Mouse (Mus musculus): Measurements from ENCODE around the gene Phlpp2.

The Phlpp2 gene

GRCm38 (mm10) chr8:109963421-109963820 lies 95.1 kb downstream of the Phlpp2 start:
- no peak for DNase-seq

DNA sequence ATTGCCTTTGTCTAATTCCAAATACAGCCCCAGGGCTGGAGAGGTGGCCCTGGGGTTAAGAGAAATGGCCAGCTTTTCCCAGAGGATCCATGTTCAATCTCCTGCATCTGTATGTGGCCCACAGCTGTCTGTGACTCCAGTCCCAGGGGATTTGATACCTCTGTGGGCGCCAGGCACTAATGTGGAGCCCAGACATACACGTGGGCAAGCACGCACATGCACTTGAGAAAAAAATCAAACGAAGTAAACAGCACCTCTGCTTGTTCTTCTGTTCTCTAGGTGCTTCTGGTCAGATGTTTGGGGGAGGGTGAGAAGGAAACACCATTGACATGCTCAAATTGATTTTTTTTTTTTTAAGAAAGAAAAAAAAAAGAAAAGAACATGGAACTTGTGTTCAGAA lies 95.8 kb downstream of the Phlpp2 start:
- DNase-seq, result no peak

GRCm38 (mm10) chr8:109968837-109969236 lies 100.5 kb downstream of the Phlpp2 start:
- DNase-seq, result no peak

- DNase-seq, result no peak
These were observed 102.0 kb downstream of the Phlpp2 start for GRCm38 (mm10) chr8:109970323-109970722.

GRCm38 (mm10) chr8:109972901-109973300 lies 104.6 kb downstream of the Phlpp2 start:
- no peak for DNase-seq

DNA sequence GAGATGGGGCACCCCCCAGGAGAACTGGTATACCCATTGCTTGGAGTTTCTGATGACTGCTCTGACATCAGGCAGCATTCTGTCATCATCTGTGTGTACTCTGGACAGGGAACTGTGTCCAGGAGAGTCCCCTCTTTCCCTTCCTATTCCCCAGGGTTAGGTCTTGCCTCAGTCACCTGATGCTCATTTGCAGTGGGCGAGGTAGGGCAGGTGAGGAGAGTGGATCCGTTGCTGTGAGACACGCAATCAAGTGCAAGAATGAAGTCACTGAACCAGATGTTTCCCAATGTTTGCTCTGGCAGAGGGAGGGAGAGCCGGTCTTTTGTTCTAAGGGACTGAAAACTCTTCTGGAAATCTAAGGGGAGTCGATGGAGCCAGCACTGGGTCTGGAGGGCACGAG lies 111.0 kb downstream of the Phlpp2 start:
- no peak for DNase-seq

- peak; percentile 51 for DNase-seq
These were observed 114.2 kb downstream of the Phlpp2 start for GRCm38 (mm10) chr8:109982386-109983105.

- DNase-seq, result no peak
These were observed 115.6 kb downstream of the Phlpp2 start for GRCm38 (mm10) chr8:109983944-109984343.

- peak; percentile 8 for DNase-seq
These were observed 118.0 kb downstream of the Phlpp2 start for GRCm38 (mm10) chr8:109986384-109986783.

DNA sequence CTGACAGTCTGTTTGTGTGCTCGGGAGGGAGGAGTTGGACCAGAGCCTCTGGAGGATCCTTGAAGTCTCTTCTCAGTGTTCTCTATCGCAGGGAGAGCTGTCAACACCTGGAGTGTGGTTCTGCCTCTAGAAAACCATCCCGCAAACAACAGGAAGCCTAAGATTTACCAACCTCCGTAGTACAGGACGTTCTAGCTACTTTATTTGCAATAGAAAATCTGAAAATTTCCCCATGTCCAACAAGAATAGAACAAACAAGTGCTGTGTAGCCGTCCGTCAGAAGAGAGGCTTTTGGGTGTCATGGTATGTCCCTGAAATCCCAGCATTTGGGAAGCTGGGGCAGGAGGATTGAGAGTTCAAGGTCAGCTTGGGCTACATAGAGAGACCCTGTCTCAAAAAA lies 119.4 kb downstream of the Phlpp2 start:
- no peak for DNase-seq

GRCm38 (mm10) chr8:109989151-109989550 lies 120.8 kb downstream of the Phlpp2 start:
- no peak for DNase-seq

GRCm38 (mm10) chr8:109990224-109990623 lies 121.9 kb downstream of the Phlpp2 start, which contains the start of gene Tat:
Gene Tat, plus strand, starts transcription at chr8:109990437.
- no peak for DNase-seq

DNA sequence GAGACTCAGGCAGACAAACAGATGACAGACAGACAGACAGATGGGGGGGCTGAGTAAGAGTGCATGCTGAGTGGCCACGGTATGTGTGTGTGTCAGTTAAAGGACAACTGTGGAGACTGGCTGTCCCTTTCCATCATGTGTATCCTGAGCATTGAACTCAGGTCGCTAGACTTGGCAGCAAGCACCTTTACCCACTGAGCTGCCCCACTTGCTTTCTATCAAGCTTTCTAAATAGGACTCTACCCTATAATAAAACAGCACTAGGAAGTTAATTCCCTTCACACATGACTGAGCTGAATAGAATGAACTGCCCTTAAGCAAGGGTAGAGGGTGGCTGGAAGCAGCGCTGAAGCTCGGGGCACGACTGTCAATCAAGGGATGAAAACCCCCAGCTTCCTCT lies 123.8 kb downstream of the Phlpp2 start:
- no peak for DNase-seq

- DNase-seq, result no peak
These were observed 124.6 kb downstream of the Phlpp2 start for GRCm38 (mm10) chr8:109992951-109993350.
